Mouse (Mus musculus): ENCODE data around the gene Rp2.

- TF ChIP-seq POLR2A (IDR thresholded peaks at IDR 0.05; ENCODE audit: extremely low read depth, insufficient read depth, low read length): no peak
- no peak for TF ChIP-seq CTCF (IDR thresholded peaks at IDR 0.05; ENCODE audit: low read depth, low read length)
Measured at GRCm38 (mm10) chrX:20407676-20408075, 43.4 kb downstream of the Rp2 start.
